Mouse (Mus musculus): ENCODE results near the gene Dhx36. TPM values are rescaled to one million over a fixed set of nuclear protein-coding genes. Genes with fewer than 3 reads are reported as not detected.

Gene Dhx36
- polyA plus RNA-seq, 1 experiment, result 25.6 TPM

GRCm38 (mm10) chr3:62440431-62440969, 66.3 kb downstream of the Dhx36 start:
- Histone ChIP-seq H3K4me1 (ENCODE audit: control insufficient read depth, insufficient read depth, low read length) (no peaks in the 10 kb centered on the region), H3K4me3 (ENCODE audit: insufficient read depth, low read length) (no peak overlapping the region), H3K27ac (ENCODE audit: insufficient read depth, low read depth, low read length) (no peak overlapping the region)
- TF ChIP-seq POLR2A (IDR thresholded peaks at IDR 0.05; ENCODE audit: borderline replicate concordance, low read depth, low read length), result no peak

- no peak overlapping the region for H3K27ac ChIP-seq (ENCODE audit: insufficient read depth, low read depth, low read length)
- no peak for TF ChIP-seq CTCF (IDR thresholded peaks at IDR 0.05; ENCODE audit: low read depth, low read length)
- no peak for TF ChIP-seq POLR2A (IDR thresholded peaks at IDR 0.05; ENCODE audit: borderline replicate concordance, low read depth, low read length)
- no peaks in the 10 kb centered on the region for H3K4me1 ChIP-seq (ENCODE audit: control insufficient read depth, insufficient read depth, low read length)
- H3K4me3 ChIP-seq (ENCODE audit: insufficient read depth, low read length), result no peak overlapping the region
These were observed 70.9 kb downstream of the Dhx36 start for GRCm38 (mm10) chr3:62435923-62436322.

- no peak overlapping the region for H3K4me3 ChIP-seq (ENCODE audit: insufficient read depth, low read length)
- no peak for TF ChIP-seq POLR2A (IDR thresholded peaks at IDR 0.05; ENCODE audit: borderline replicate concordance, low read depth, low read length)
- no peak for TF ChIP-seq CTCF (IDR thresholded peaks at IDR 0.05; ENCODE audit: low read depth, low read length)
- no peak overlapping the region for H3K27ac ChIP-seq (ENCODE audit: insufficient read depth, low read depth, low read length)
- no peaks in the 10 kb centered on the region for H3K4me1 ChIP-seq (ENCODE audit: control insufficient read depth, insufficient read depth, low read length)
These were observed 73.1 kb downstream of the Dhx36 start for GRCm38 (mm10) chr3:62433675-62434074.

GRCm38 (mm10) chr3:62418387-62419138, 88.2 kb downstream of the Dhx36 start:
- no peak overlapping the region for H3K27ac ChIP-seq (ENCODE audit: insufficient read depth, low read depth, low read length)
- TF ChIP-seq CTCF (IDR thresholded peaks at IDR 0.05; ENCODE audit: low read depth, low read length) (no peak), POLR2A (IDR thresholded peaks at IDR 0.05; ENCODE audit: borderline replicate concordance, low read depth, low read length) (no peak)
- no peaks in the 10 kb centered on the region for H3K4me1 ChIP-seq (ENCODE audit: control insufficient read depth, insufficient read depth, low read length)
- H3K4me3 ChIP-seq (ENCODE audit: insufficient read depth, low read length), result no peak overlapping the region

Other genes starting within 250 kb of the Dhx36 start
- gene Arhgef26, start 168.7 kb downstream of the Dhx36 start, polyA plus RNA-seq (2012; ENCODE audit: insufficient read depth, insufficient read length, missing spikeins), result not detected in 2 replicates
- not detected in 2 replicates for gene Gpr149, start 98.1 kb upstream of the Dhx36 start, polyA plus RNA-seq (2012; ENCODE audit: insufficient read depth, insufficient read length, missing spikeins)

Measured in bone marrow macrophage, adult 2 months (primary cell).